Mouse (Mus musculus) intestine, embryonic 16.5 days (tissue): ENCODE results near the gene Srrm2. TPM values are rescaled to one million over a fixed set of nuclear protein-coding genes. Genes with fewer than 3 reads are reported as not detected.

Experiments used
- ATAC-seq: fragments of 200-750 bp; cut with Nextera tagmentation; 2 replicates; pipeline ENCODE4 v1.8.0; 2017; ENCODE audit warnings: moderate TSS enrichment, moderate library complexity
- H3K27ac ChIP-seq: fragments of 300-500 bp; sonication (generic); 2 replicates; pipeline ENCODE4 v1.5.1; 2014; ENCODE audit warnings: mild to moderate bottlenecking, low read length
- H3K27me3 ChIP-seq: fragments of 300-500 bp; sonication (generic); replicated peaks from 2 replicates; pipeline ENCODE4 v1.6.1; 2014; ENCODE audit warnings: low read length, control low read depth, mixed read lengths; ENCODE audit not compliant: control insufficient read depth, insufficient read depth
- H3K36me3 ChIP-seq: fragments of 300-500 bp; sonication (generic); 2 replicates; pipeline ENCODE4 v1.6.1; 2014; ENCODE audit warnings: low read length, control low read depth; ENCODE audit not compliant: control insufficient read depth, insufficient read depth
- H3K4me1 ChIP-seq: fragments of 300-500 bp; sonication (generic); 2 replicates; pipeline ENCODE4 v1.6.1; 2014; ENCODE audit warnings: low read length, control low read depth, mixed read lengths; ENCODE audit not compliant: control insufficient read depth, insufficient read depth
- H3K4me2 ChIP-seq: fragments of 300-500 bp; sonication (generic); 2 replicates; pipeline ENCODE4 v1.6.1; 2014; ENCODE audit warnings: low read depth, low read length, control low read depth
- H3K4me3 ChIP-seq: fragments of 300-500 bp; sonication (generic); 2 replicates; pipeline ENCODE4 v1.5.1; 2014; ENCODE audit warnings: mild to moderate bottlenecking, low read length
- H3K9ac ChIP-seq: fragments of 300-500 bp; sonication (generic); 2 replicates; pipeline ENCODE4 v1.6.1; 2014; ENCODE audit warnings: low read depth, low read length
- H3K9me3 ChIP-seq: fragments of 300-500 bp; sonication (generic); 2 replicates; pipeline ENCODE4 v1.6.1; 2016; ENCODE audit warnings: low read length, control low read depth; ENCODE audit not compliant: control insufficient read depth
- WGBS: fragments of 180-500 bp; shearing (Covaris S2); extraction: QIAGEN DNeasy Blood & Tissue Kit; methylation state at CpG from one replicate; pipeline ENCODE4 v1.1.7; 2014; 5-methylcytosine and 5-hydroxymethylcytosine counted together
- polyA plus RNA-seq: library from polyadenylated mRNA; unstranded; fragments of >200 nt; fragmentation: Nextera tagmentation; extraction: Ambion mirVana; gene quantifications from 2 replicates; pipeline ENCODE4 v1.2.1, GENCODE M21; 2015

Gene Srrm2
- polyA plus RNA-seq, 1 experiment from 2014 or later = 373 TPM

DNA sequence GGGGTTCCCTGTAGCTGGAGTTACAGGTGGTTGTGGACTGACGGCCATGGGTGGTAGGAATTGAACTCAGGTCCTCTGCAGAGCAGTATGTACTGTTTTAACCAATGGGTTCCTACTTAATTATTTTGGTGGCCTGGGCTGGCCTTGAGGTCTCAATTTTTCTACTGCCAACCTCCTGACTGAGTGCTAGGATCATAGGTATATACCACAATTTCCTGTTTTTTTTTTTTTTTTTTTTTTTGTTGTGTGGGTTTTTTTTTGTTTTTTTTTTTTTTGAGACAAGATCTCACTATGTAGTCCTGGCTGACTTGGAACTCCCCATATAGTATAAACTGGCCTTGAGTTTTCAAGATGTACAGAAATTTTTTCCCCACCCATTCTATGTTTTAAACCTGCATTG lies 40.9 kb downstream of the Srrm2 start:
- Histone ChIP-seq H3K27me3 (no peaks in the 10 kb centered on the region; the same call in 1 of the 2 replicates), H3K4me3 (no peak overlapping the region), H3K36me3 (no peaks in the 10 kb centered on the region), H3K4me1 (peaks cover 8% of the 10 kb centered on the region; the same call in 1 of the 2 replicates), H3K9me3 (no peaks in the 10 kb centered on the region), H3K27ac (no peak overlapping the region), H3K9ac (no peak overlapping the region), H3K4me2 (no peak overlapping the region)
- no peak for ATAC-seq
- WGBS = 91% methylated on average over 1 of the region's 1 CpGs

DNA sequence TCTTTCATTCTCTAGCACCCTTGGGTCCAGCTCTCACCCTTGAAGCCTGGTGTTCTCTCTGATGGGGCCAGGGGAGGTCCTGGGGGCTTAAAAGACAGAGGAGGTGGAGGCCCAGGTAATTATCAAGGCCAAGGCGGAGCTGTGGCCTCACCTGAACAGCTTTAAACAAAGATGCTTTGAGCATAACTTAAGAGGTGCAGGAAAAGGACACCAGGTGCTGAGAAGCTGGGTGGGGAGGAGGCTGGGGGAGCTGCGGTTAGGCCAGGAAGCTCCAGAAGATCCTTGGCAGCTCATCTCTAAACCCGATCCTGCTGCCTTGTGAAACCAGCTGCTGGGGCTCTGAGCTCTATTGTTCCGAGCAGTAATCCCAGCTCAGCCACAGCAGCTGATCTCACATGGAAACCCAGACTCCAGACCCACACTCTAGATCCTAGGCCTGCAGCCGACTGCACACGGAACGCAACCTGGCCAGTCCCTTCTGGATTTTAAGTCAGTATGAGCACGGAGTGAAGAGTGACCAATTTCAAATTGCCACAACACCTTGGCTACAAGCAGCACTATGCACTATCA lies 45.8 kb downstream of the Srrm2 start, which contains the start of gene Prss33:
Gene Prss33, minus strand, starts transcription at position 51 of the 570 bp plus-strand sequence.
- Histone ChIP-seq H3K9ac (no peak within 1 kb of the TSS; the same call in 1 of the 2 replicates), H3K27me3 (no peaks in the 10 kb centered on the region; the same call in 1 of the 2 replicates), H3K4me3 (no peak within 1 kb of the TSS), H3K27ac (no peak within 1 kb of the TSS), H3K4me1 (no peaks in the 10 kb centered on the region), H3K9me3 (no peaks in the 10 kb centered on the region), H3K4me2 (no peak within 1 kb of the TSS), H3K36me3 (no peaks in the 10 kb centered on the region)
- WGBS = 69% methylated on average over 8 of the region's 8 CpGs
- ATAC-seq = no peak

DNA sequence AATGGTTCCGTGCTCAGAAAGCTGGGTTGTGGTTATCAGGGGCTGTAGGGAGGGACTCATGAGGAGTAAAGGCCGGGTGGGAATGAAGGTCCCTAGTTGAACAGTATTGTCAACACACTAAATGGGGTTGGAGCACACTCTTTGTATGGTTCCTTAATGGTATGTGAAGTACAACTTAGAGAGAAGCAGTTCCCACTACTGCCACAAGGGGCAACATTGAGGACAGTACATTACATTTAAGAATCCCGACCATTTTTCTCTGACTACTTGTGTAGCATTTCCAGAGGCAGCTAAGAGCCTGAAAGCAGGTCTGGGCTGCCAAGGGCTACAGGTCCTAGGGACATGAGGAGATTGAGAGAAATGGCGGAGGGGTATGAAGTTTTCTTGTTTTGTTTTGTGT lies 50.8 kb downstream of the Srrm2 start:
- Histone ChIP-seq H3K9ac (no peak overlapping the region), H3K4me3 (no peak overlapping the region), H3K36me3 (no peaks in the 10 kb centered on the region), H3K4me2 (no peak overlapping the region), H3K27ac (no peak overlapping the region), H3K9me3 (no peaks in the 10 kb centered on the region), H3K27me3 (no peaks in the 10 kb centered on the region), H3K4me1 (no peaks in the 10 kb centered on the region; the same call in 1 of the 2 replicates)
- no peak for ATAC-seq
- 30% methylated on average over 4 of the region's 4 CpGs for WGBS

DNA sequence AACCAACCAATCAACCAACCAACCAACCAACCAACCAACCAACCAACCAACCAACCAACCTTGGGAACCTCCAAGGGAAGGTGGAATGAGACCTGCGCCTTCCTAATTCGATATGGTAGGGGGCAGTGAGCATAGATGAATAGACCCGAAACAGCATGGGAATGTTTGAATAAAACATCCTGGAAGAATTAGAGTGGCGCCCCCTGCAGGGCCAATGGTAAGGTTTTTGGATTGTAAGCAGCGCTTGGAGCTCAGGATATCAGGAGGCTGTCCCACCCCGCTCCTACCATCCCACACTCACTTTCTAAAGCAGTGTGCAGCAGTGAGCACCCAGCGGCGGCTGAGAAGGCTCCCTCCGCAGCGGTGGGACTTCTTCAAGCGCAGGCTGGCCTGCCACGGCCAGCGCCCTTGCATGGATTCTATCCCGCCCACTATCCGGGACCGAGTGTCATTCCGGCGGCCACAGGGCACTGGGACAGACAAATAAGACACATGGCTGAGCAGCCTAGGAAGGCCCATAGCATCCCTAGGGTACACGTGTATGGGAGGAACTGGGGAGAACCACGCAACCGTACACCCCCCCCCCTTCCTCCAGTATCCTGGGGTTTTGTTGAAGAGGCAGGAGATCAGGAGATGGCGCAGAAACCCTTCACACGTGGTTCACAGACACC lies 52.9 kb downstream of the Srrm2 start:
- H3K4me1 ChIP-seq = no peaks in the 10 kb centered on the region; the same call in 1 of the 2 replicates
- no peaks in the 10 kb centered on the region for H3K36me3 ChIP-seq
- H3K27ac ChIP-seq = no peak overlapping the region
- 0 out of 2 replicates have a peak overlapping the region, but pooled peaks have one; percentile 29 for H3K9ac ChIP-seq
- ATAC-seq = peak; percentile 19; the same call in 1 of the 2 replicates
- H3K4me3 ChIP-seq = peak overlapping the region; percentile 26
- no peaks in the 10 kb centered on the region for H3K27me3 ChIP-seq
- no peaks in the 10 kb centered on the region for H3K9me3 ChIP-seq
- 53% methylated on average over 23 of the region's 23 CpGs for WGBS
- H3K4me2 ChIP-seq = peak overlapping the region; percentile 49

DNA sequence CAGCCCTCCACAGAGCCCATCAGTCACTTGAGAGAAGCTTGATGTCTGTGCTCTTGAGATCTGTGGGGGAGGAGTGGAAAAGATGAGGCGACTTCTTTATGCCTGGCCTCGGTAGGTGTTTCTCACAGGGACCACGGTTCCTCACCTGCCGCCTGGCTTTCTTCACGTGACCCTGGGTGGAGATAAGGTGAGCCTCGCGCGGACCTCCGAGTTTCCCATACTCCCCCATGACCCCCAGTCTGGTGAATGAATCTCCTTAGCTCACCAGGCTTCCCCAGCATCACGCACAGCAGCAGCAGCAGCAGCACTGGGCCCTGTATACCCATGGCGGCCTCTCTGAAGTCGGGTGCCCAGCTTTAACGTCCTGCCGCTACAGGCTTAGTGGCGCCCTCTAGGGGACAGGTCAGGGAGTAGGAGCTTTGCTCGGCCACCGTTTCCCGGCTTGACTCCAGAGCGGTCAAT lies 53.5 kb downstream of the Srrm2 start, which contains the start of the genes Prss32 and Prss41:
Gene Prss32, plus strand, starts transcription at position 44 of the 462 bp plus-strand sequence.
Gene Prss41, minus strand, starts transcription at position 361 of the 462 bp plus-strand sequence.
- no peaks in the 10 kb centered on the region; the same call in 1 of the 2 replicates for H3K4me1 ChIP-seq
- no peak within 1 kb of the TSS for H3K27ac ChIP-seq
- peak; percentile 47 for ATAC-seq
- H3K4me3 ChIP-seq = peak within 1 kb of the TSS; percentile 26
- no peaks in the 10 kb centered on the region for H3K27me3 ChIP-seq
- H3K9ac ChIP-seq = peak within 1 kb of the TSS; percentile 29; the same call in 1 of the 2 replicates
- no peaks in the 10 kb centered on the region for H3K36me3 ChIP-seq
- peak within 1 kb of the TSS; percentile 49 for H3K4me2 ChIP-seq
- 14% methylated on average over 19 of the region's 19 CpGs for WGBS
- H3K9me3 ChIP-seq = no peaks in the 10 kb centered on the region

DNA sequence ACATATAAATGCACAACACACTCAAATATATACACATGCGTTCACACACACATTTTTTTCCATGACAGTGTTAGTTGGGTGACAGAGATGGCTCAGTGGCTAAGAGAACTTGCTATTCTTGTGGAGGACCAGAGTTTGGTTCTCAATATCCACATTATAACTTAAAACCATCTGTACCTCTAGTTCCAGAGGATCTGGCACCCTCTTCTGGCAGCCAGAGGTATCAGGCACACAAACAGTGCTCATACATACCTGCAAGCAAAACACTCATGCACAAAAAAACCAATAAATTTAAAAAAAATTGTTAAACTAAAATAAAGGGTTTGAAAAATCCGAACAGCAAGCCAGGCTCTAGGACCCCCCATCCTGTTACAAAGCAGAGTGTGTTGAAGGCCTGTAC lies 59.7 kb downstream of the Srrm2 start:
- Histone ChIP-seq H3K9me3 (no peaks in the 10 kb centered on the region), H3K4me3 (no peak overlapping the region), H3K4me2 (no peak overlapping the region), H3K27ac (no peak overlapping the region), H3K36me3 (no peaks in the 10 kb centered on the region), H3K4me1 (0 out of 2 replicates have a peak, but pooled peaks cover 2% of the 10 kb centered on the region), H3K9ac (no peak overlapping the region), H3K27me3 (no peaks in the 10 kb centered on the region)
- 65% methylated on average over 2 of the region's 2 CpGs for WGBS
- ATAC-seq = no peak

DNA sequence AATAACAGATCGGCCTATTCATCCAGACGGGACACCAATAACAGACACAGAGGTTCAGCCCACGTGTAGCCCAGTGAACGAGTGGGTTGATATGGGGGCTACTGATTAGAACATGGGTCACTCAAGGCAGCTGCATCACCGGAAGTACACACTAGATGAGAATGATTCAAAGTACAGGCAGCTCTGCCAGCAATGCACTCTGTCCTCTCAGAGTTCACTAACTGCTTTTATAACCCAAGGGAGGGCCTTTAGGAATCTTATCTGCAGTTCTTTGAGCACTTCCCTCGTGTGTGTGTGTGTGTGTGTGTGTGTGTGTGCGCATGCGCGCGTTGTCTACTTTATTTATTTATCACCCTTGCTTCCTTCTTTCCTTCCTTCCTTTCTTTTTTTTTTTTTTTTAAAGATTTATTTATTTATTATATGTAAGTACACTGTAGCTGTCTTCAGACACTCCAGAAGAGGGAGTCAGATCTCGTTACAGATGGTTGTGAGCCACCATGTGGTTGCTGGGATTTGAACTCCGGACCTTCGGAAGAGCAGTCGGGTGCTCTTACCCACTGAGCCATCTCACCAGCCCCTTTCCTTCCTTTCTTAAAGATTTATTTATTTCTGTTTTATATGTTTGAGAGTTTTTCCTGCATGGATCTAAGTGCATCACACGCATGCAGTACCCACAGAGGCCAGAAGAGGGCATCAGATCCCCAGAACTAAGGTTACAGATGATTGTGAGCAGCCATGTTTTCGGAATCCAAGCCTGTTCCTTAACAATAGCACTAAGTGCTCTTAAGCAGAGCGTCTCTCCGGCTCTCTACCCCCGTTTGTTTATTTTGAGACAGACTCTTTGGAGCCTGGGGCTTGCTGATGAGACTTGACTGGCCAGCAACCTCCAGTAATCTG lies 60.8 kb downstream of the Srrm2 start:
- Histone ChIP-seq H3K36me3 (no peaks in the 10 kb centered on the region), H3K27ac (peak overlapping the region; percentile 76), H3K27me3 (no peaks in the 10 kb centered on the region), H3K4me1 (0 out of 2 replicates have a peak, but pooled peaks cover 2% of the 10 kb centered on the region), H3K4me2 (no peak overlapping the region), H3K4me3 (no peak overlapping the region), H3K9me3 (no peaks in the 10 kb centered on the region), H3K9ac (0 out of 2 replicates have a peak overlapping the region, but pooled peaks have one; percentile 28)
- peak; percentile 92 for ATAC-seq
- 51% methylated on average over 18 of the region's 19 CpGs for WGBS

DNA sequence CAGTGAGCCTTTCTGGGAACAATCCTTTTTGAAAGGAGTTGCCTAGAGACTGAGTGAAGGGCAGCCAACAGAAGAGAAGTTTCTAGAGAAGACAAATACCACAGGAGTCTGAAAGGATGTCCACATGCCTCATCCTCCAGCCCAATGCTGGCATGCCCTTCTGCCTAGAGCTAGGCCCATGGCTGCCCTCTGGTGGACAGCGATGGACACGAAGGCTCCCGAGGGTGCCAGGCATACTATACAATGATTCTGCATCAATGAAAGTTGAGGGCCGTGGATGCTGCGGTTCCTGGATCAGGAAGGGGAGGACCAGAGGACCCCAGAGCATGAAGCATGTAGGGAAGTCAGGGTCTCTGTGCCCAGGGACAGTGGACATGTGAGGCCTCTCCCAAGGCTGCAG lies 63.0 kb downstream of the Srrm2 start:
- no peak overlapping the region for H3K4me3 ChIP-seq
- H3K9me3 ChIP-seq = no peaks in the 10 kb centered on the region
- H3K4me2 ChIP-seq = no peak overlapping the region
- no peak overlapping the region for H3K27ac ChIP-seq
- H3K4me1 ChIP-seq = 0 out of 2 replicates have a peak, but pooled peaks cover 2% of the 10 kb centered on the region
- H3K9ac ChIP-seq = no peak overlapping the region
- 32% methylated on average over 5 of the region's 5 CpGs for WGBS
- H3K27me3 ChIP-seq = no peaks in the 10 kb centered on the region
- 0 out of 2 replicates have a peak, but pooled peaks have one; percentile 17 for ATAC-seq
- H3K36me3 ChIP-seq = no peaks in the 10 kb centered on the region
